Mouse (Mus musculus): Measurements from ENCODE around the gene Tgtp2. TPM values are rescaled to one million over a fixed set of nuclear protein-coding genes. Genes with fewer than 3 reads are reported as not detected.

Tgtp2 gene
- polyA plus RNA-seq, 1 experiment from 2014 or later = not detected

Other genes with a start within 250 kb of the Tgtp2 start
- gene Trim41, start 246.9 kb downstream of the Tgtp2 start, polyA plus RNA-seq (2016; fragmentation: Nextera tagmentation; extraction: Ambion mirVana) = 3.0 and 4.7 TPM in 2 replicates
- gene Trim7, start 238.1 kb downstream of the Tgtp2 start, polyA plus RNA-seq (2016; fragmentation: Nextera tagmentation; extraction: Ambion mirVana) = 0.18 and 0.44 TPM in 2 replicates
- gene Gm12184, start 237.6 kb downstream of the Tgtp2 start, polyA plus RNA-seq (2016; fragmentation: Nextera tagmentation; extraction: Ambion mirVana) = 0.68 and 1.9 TPM in 2 replicates
- gene Irgm1, start 192.5 kb downstream of the Tgtp2 start, polyA plus RNA-seq (2016; fragmentation: Nextera tagmentation; extraction: Ambion mirVana) = 3.0 and 3.6 TPM in 2 replicates
- gene Gm5431, start 162.0 kb downstream of the Tgtp2 start, polyA plus RNA-seq (2016; fragmentation: Nextera tagmentation; extraction: Ambion mirVana) = 0.06 and 0.07 TPM in 2 replicates
- 1.9 and 2.0 TPM in 2 replicates for gene Psme2b, start 118.0 kb downstream of the Tgtp2 start, polyA plus RNA-seq (2016; fragmentation: Nextera tagmentation; extraction: Ambion mirVana)
- gene Olfr56, start 85.3 kb downstream of the Tgtp2 start, polyA plus RNA-seq (2016; fragmentation: Nextera tagmentation; extraction: Ambion mirVana) = not detected in 2 replicates
- 0.11 TPM in 1 of 2 replicates, not detected in the other for gene 9930111J21Rik1, start 84.8 kb downstream of the Tgtp2 start, polyA plus RNA-seq (2016; fragmentation: Nextera tagmentation; extraction: Ambion mirVana)
- gene Gm12185, start 72.0 kb downstream of the Tgtp2 start, polyA plus RNA-seq (2016; fragmentation: Nextera tagmentation; extraction: Ambion mirVana) = not detected in 2 replicates
- 0.34 TPM in 1 of 2 replicates, not detected in the other for gene Tgtp1, start 70.0 kb downstream of the Tgtp2 start, polyA plus RNA-seq (2016; fragmentation: Nextera tagmentation; extraction: Ambion mirVana)
- gene 9930111J21Rik2, start 13.0 kb downstream of the Tgtp2 start, polyA plus RNA-seq (2016; fragmentation: Nextera tagmentation; extraction: Ambion mirVana) = 0.05 and 0.09 TPM in 2 replicates
- gene Ifi47, start 12.4 kb upstream of the Tgtp2 start, polyA plus RNA-seq (2016; fragmentation: Nextera tagmentation; extraction: Ambion mirVana) = 0.30 and 0.33 TPM in 2 replicates
- gene Olfr1396, start 50.7 kb upstream of the Tgtp2 start, polyA plus RNA-seq (2016; fragmentation: Nextera tagmentation; extraction: Ambion mirVana) = not detected in 2 replicates
- not detected in 2 replicates for gene Olfr1395, start 78.1 kb upstream of the Tgtp2 start, polyA plus RNA-seq (2016; fragmentation: Nextera tagmentation; extraction: Ambion mirVana)
- gene Olfr1394, start 90.2 kb upstream of the Tgtp2 start, polyA plus RNA-seq (2016; fragmentation: Nextera tagmentation; extraction: Ambion mirVana) = not detected in 2 replicates
- 0.11 and 0.23 TPM in 2 replicates for gene Btnl9, start 123.0 kb upstream of the Tgtp2 start, polyA plus RNA-seq (2016; fragmentation: Nextera tagmentation; extraction: Ambion mirVana)
- 32.8 and 34.6 TPM in 2 replicates for gene Zfp62, start 139.1 kb upstream of the Tgtp2 start, polyA plus RNA-seq (2016; fragmentation: Nextera tagmentation; extraction: Ambion mirVana)
- gene Mgat1, start 180.0 kb upstream of the Tgtp2 start, polyA plus RNA-seq (2016; fragmentation: Nextera tagmentation; extraction: Ambion mirVana) = 41.1 and 46.9 TPM in 2 replicates
- not detected in 2 replicates for gene Olfr1393, start 214.1 kb upstream of the Tgtp2 start, polyA plus RNA-seq (2016; fragmentation: Nextera tagmentation; extraction: Ambion mirVana)
- not detected in 2 replicates for gene Olfr1392, start 221.1 kb upstream of the Tgtp2 start, polyA plus RNA-seq (2016; fragmentation: Nextera tagmentation; extraction: Ambion mirVana)
- not detected in 2 replicates for gene Olfr10, start 240.5 kb upstream of the Tgtp2 start, polyA plus RNA-seq (2016; fragmentation: Nextera tagmentation; extraction: Ambion mirVana)

All from heart, embryonic 10.5 days (tissue).